Mouse (Mus musculus): ENCODE measurements around the gene Nlgn2.

DNA sequence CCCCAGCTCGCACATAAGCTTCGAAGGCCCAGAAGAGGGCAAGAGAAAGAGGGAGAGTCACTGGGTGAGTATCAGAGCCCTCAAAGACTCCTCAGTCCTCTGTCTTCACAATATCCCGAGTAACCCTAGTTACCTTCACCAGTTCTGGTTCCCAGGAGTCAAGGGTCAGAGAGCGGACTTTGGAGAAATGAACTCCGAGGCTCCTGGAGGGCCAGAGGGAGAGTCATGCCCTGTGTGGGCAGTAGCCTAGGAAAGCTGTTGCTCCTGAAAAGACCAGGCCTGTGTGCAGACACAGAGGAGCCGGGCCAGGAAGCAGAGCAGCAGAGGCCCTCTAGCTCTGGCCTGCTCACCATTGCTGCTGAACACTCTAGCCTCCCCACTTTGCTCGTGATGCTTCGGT, 47.1 kb upstream of the Nlgn2 start:
- no peak for TF ChIP-seq CTCF (IDR thresholded peaks at IDR 0.05; ENCODE audit: control insufficient read depth, insufficient read depth, low read length)
- no peak for TF ChIP-seq POLR2A (IDR thresholded peaks at IDR 0.05; ENCODE audit: borderline replicate concordance, control insufficient read depth, low read depth, low read length)

Measured in bone marrow, adult 2 months (tissue).